Mouse (Mus musculus): ENCODE results near the gene Wfdc13.

The Wfdc13 gene

DNA sequence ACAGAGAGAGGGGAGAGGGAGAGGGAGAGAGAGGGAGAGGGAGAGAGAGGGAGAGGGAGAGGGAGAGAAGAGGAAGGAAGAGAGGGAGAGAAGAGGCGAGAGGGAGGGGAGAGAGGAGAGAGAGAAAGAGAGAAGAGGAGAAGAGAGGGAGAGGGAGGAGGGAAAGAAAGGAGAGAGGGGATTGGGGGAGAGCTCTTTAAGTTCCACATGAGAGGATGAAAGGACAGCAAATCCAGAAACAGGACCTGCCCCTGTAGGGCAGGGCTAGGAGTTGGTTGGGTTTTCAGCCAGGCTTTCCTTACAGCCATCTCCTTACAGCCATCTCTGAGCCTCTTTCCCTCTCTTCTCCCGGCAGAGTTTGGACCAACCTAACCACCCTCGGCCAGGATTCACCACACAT, at the start of gene Wfdc13:
Gene Wfdc13 (plus strand): TSS at position 301 of the 400 bp plus-strand sequence.
- no peak for DNase-seq (ENCODE audit: extremely low spot score, low read depth, low spot score)

- no peak for DNase-seq (ENCODE audit: extremely low spot score, low read depth, low spot score)
Observed at GRCm38 (mm10) chr2:164635266-164635665, 49.6 kb upstream of the Wfdc13 start.

GRCm38 (mm10) chr2:164638696-164639095, 46.2 kb upstream of the Wfdc13 start, which contains the start of gene Wfdc16:
Gene Wfdc16, minus strand, starts transcription at chr2:164638796.
- DNase-seq (ENCODE audit: extremely low spot score, low read depth, low spot score) = no peak

GRCm38 (mm10) chr2:164641129-164641528, 43.8 kb upstream of the Wfdc13 start:
- DNase-seq (ENCODE audit: extremely low spot score, low read depth, low spot score) = no peak

DNA sequence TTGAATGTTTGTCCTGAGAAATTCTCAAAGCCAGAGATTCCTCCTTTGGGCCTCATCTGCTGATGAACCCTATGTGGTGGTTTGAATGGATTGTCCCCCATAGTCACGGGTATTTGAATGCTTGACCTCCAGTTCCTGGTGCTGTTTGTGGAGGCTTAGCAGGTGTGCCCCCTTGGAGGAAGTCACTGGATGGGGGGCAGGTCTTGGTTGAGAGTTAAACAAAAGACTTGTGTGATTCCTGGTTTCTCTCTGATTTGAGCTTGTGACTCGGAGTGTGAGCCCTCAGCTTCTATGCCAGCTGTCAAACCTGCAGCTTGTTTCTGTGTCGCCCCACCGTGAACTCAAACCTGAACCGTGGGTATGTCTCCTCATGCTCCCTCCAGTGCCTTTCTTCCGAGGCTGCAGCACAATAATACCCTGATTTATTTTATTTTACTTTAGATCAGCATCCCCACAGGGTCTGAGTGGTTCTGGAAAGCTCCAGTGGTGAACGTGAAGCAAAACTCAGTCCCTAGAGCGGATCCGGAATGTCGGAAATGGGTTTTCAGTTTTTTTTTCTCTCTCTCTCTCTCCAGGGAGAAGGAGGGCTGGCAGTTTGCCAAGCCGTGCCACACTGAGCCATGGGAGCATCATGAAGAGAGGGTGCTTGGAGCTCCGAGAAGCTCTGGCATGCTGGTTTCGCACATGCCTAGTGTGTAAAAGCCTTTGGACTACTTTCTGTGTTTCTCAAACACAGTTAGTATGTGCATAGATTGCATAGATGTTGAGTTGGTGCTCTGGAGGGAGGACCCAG, 42.8 kb upstream of the Wfdc13 start:
- DNase-seq (ENCODE audit: extremely low spot score, low read depth, low spot score) = no peak

GRCm38 (mm10) chr2:164655858-164656257, 29.0 kb upstream of the Wfdc13 start, which contains the start of gene Wfdc10:
Gene Wfdc10, plus strand, starts transcription at chr2:164656046.
- DNase-seq (ENCODE audit: extremely low spot score, low read depth, low spot score) = peak; percentile 10

- no peak for DNase-seq (ENCODE audit: extremely low spot score, low read depth, low spot score)
Observed at GRCm38 (mm10) chr2:164656483-164656882, 28.4 kb upstream of the Wfdc13 start, which contains the start of gene Wfdc9. Gene Wfdc9, minus strand, starts transcription at chr2:164656583.

DNA sequence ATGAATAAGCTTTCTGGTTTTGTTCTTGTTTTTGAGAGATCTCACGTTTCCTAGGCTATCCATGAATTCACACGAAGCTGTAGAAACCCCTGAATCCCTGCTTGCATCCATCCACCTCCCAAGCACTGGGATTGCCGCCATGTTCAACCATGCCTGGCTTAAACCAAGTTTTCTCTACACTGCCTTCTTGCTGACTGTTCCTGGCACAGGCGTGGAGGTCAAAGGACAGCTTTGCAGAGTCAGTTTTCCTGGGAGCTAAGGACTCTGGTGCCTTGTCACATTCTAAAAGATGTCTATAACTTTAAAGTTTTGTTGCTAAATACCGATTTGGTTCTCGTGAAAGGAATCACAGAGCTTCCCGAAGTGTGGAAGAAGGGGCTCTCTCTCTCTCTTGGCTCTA, 20.1 kb upstream of the Wfdc13 start:
- no peak for DNase-seq (ENCODE audit: extremely low spot score, low read depth, low spot score)

DNA sequence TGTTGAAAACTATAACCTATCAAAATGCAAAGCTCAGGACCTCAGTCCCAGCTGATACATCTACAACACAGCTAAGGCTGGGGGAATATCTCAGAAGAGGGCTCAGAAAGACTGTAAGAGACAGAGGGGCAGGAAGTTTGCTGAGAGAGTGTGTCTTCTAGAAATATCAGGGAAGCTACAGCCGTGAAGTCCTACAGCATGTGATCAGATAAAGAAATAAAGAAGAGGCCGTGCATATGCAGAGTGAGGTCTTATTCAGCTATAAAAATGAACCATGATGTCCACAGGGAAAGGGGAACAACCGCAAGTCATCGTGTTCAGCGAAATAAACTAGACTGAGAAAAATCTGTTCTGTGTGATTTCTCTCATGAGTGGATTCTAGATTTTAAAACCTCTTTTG, 14.6 kb upstream of the Wfdc13 start:
- DNase-seq (ENCODE audit: extremely low spot score, low read depth, low spot score) = no peak

DNA sequence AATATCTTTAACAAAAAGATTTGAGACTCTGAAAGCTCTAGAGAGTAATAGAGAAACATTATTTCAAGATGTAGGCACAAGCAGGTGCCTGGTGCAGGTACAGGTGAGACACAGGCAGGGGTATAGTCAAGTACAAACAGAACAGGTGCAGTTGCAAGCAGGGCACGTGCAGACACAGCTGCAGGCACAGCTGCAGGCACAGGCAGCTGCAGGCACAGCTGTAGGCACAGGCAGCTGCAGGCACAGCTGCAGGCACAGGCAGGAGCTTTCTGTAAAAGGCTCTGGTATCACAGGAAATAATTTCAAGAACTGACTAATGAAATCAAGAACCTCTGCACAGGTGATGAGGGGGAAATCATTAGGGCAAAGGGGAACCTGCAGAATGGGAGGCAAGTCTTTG, 14.0 kb upstream of the Wfdc13 start:
- no peak for DNase-seq (ENCODE audit: extremely low spot score, low read depth, low spot score)

DNA sequence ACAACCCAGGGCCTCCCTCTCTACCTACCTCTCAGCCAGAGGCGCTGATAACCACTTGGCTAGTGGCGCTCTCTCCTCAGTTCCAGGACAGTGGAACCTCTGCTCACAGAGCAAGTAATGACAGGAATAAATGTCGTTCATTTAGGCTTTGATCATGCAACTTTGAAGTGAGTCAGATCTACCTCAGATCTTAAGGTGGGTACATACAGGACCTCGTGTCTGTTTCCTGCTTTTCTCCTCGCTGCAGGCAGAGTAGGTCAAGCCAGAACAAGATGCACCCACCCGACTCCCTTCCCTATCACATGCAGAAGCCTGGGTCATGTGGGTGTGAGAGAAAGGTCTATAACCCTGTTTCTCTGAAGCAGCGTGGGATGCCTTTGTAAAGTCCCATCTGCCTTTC, 10.9 kb upstream of the Wfdc13 start, which contains the start of gene Wfdc11:
Gene Wfdc11 (minus strand): TSS at position 101 of the 400 bp plus-strand sequence.
- DNase-seq (ENCODE audit: extremely low spot score, low read depth, low spot score) = no peak

- no peak for DNase-seq (ENCODE audit: extremely low spot score, low read depth, low spot score)
Observed at GRCm38 (mm10) chr2:164676103-164676502, 8.8 kb upstream of the Wfdc13 start.

DNA sequence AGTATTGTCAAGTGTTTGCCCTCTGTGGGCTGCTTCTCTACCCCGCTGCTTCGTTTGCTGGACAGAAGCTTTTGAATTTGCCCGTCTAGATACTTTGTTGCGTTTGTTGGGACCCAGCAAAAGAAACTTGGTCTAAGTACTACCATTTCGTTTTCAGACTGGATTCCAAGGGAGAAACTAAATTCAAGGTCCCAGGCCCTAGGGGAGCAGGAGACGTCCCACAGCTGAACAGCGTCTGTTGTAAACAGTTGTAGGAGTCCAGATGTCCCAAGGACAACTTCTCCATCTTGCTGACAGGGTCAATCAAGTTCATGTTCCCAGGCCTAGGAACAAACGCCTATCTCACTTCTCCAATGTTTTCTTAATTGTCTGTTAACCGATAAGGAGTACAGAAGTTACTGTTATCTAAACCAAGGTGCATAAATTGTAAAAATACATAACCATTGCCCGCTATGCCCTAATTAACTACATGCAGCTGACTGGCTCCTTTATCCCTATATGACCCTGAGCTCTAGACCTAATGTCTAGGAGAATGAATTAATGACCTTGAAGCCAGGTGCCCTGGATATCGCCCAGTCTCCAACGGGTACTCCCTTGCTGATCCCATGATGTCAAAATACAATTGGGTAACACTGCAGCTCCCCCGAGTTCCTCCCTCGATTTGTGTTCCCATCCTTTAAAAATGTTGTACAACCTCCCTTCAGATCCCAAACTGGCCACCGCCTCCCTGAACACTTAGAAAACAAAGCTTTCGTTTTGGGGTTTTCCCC, 7.8 kb upstream of the Wfdc13 start:
- DNase-seq (ENCODE audit: extremely low spot score, low read depth, low spot score) = no peak

GRCm38 (mm10) chr2:164678848-164679625, 5.9 kb upstream of the Wfdc13 start:
- peak; percentile 53 for DNase-seq (ENCODE audit: extremely low spot score, low read depth, low spot score)

GRCm38 (mm10) chr2:164679906-164680305, 5.0 kb upstream of the Wfdc13 start:
- no peak for DNase-seq (ENCODE audit: extremely low spot score, low read depth, low spot score)

DNA sequence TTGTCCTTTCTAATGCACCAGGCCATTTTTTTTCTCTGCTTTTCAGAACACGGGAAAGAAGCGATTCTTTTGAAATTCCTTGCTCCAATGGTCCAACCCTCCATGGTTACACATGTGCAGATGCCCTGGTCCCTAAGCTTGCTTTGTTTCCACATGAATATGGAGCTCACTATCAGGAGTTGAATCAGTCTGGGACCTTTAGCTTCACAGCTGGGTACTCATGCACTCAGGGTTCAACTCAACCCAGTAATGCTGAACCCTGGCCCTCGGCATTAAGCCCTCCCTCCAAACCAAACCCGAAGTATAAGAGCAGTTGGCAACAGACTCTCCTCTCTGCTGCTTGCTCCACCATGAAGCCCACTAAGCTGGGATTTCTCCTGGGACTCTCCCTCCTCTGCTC, 13.3 kb downstream of the Wfdc13 start, which contains the start of gene Spint4:
Gene Spint4 (plus strand): TSS at position 301 of the 400 bp plus-strand sequence.
- DNase-seq (ENCODE audit: extremely low spot score, low read depth, low spot score) = no peak

DNA sequence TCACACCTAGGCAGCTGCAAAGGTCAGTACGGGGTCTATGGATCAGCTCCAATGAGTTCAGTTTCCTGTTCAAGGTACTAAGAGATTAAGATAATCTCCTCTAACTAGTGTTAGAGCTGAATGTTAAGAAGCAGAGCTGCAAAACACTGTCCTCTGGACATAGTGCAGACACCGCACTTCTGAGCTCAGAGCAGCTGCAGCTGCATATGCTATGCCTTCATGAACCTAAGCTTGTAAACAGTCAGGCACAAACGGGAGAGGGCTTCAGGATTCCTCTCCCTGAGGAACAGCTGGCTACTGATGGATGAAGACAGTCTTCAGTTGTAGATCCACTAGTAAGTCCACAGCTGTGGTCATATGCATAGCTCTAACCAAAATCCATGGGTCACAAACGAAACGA, 16.1 kb downstream of the Wfdc13 start:
- no peak for DNase-seq (ENCODE audit: extremely low spot score, low read depth, low spot score)

DNA sequence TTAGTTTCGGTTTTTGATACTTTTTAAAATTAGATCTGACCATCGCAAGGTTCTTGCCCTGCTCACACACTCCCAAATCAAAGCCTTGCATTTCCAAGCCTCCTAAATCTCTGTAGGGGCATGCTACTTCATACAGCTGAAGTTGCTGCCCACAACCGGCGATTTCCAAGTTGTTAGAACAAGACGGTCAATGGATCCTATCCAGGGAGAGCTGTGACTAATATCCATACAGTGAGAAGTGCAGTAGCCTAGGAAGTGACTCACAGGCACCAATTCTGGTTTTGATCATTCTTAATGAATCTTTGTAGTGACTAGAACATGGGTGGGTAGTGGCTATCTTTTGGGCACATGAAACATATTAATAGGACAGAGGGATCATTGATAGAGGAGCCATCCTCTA, 16.9 kb downstream of the Wfdc13 start:
- no peak for DNase-seq (ENCODE audit: extremely low spot score, low read depth, low spot score)

- DNase-seq (ENCODE audit: extremely low spot score, low read depth, low spot score) = no peak
Observed at GRCm38 (mm10) chr2:164704235-164704634, 19.3 kb downstream of the Wfdc13 start.

DNA sequence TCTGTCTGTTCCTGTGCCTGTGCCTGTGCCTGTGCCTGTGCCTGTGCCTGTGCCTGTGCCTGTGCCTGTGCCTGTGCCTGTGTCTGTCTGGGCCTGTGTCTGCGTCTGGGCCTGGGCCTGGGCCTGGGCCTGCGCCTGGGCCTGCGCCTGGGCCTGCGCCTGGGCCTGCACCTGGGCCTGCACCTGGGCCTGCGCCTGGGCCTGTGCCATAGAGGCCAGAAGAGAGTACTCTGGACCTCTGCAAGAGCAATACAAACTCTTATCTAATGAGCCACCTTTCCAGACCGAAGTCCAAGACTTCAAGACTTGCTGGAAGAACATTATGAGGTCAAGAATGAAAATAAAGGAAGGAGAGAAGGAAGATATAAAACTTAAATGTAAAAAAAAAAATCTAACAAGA, 20.4 kb downstream of the Wfdc13 start:
- DNase-seq (ENCODE audit: extremely low spot score, low read depth, low spot score) = no peak

DNA sequence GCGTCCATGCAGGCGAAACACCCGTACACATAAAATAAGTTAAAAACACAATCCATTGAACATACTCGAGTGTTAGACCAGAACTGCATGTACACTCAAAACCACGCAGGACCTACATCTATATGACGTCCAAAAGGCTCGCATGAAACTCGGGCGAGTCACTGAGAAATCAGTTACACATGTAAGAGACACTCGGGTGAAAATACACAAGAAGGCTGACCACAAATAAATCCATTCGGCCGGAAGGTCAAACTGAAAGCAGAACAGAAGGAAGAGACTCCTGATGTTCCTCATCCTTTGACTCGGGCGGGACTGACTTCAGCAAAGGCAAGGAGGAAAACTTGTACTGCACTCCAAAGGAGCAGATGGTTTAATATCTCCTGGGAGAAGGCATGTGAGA, 21.1 kb downstream of the Wfdc13 start:
- DNase-seq (ENCODE audit: extremely low spot score, low read depth, low spot score) = no peak
